Mouse (Mus musculus) liver, embryonic 14.5 days (tissue): Measurements from ENCODE around the gene Prnd. TPM values are rescaled to one million over a fixed set of nuclear protein-coding genes. Genes with fewer than 3 reads are reported as not detected.

Experiments used
- ATAC-seq: fragments of 200-750 bp; cut with Nextera tagmentation; 2 replicates; pipeline ENCODE4 v1.8.0; 2017; ENCODE audit warnings: moderate number of reproducible peaks, mild to moderate bottlenecking, moderate library complexity; ENCODE audit not compliant: insufficient read depth
- DNase-seq, 3 experiments: peaks; one replicate each; pipeline ENCODE4 v3.0.0-alpha.2; 2012 to 2013; ENCODE audit warnings: low read depth in 3 of 3, low spot score in 3 of 3
- H3K27ac ChIP-seq: fragments of 300-500 bp; sonication (generic); 2 replicates; pipeline ENCODE4 v1.5.1; 2014; ENCODE audit warnings: moderate library complexity, mild to moderate bottlenecking, control low read depth, inconsistent platforms
- H3K27me3 ChIP-seq: fragments of 300-500 bp; sonication (generic); 2 replicates; pipeline ENCODE4 v1.6.1; 2014; ENCODE audit warnings: mild to moderate bottlenecking, low read length, moderate library complexity; ENCODE audit not compliant: control insufficient read depth, insufficient read depth
- H3K36me3 ChIP-seq: fragments of 300-500 bp; sonication (generic); replicated peaks from 2 replicates; pipeline ENCODE4 v1.6.1; 2014; ENCODE audit warnings: low read depth; ENCODE audit not compliant: control insufficient read depth, insufficient read depth
- H3K4me1 ChIP-seq, 2 experiments: fragments of 200-500 bp in 1 of 2; fragments of 300-500 bp in 1 of 2; sonication (generic) in 1 of 2; replicated peaks; 2 replicates each; pipeline ENCODE4 v1.6.1; 2012 to 2014; ENCODE audit warnings: antibody characterized with exemption in 1 of 2, inconsistent platforms in 1 of 2, low read length in 1 of 2; ENCODE audit not compliant: control insufficient read depth in 2 of 2, insufficient read depth in 2 of 2
- H3K4me2 ChIP-seq: fragments of 300-500 bp; sonication (generic); 2 replicates; pipeline ENCODE4 v1.6.1; 2014; ENCODE audit warnings: low read depth, mild to moderate bottlenecking, control low read depth, moderate library complexity
- H3K4me3 ChIP-seq, 2 experiments: fragments of 200-500 bp in 1 of 2; fragments of 300-500 bp in 1 of 2; sonication (generic) in 1 of 2; 2 replicates each; pipeline ENCODE4 v1.5.1; 2012 to 2014; ENCODE audit warnings: low read depth in 2 of 2, low read length in 2 of 2, mild to moderate bottlenecking in 2 of 2, control low read depth in 1 of 2, inconsistent platforms in 1 of 2, moderate library complexity in 1 of 2; ENCODE audit not compliant: insufficient read depth in 1 of 2
- H3K9ac ChIP-seq: fragments of 300-500 bp; sonication (generic); replicated peaks from 2 replicates; pipeline ENCODE4 v1.6.1; 2014; ENCODE audit warnings: mild to moderate bottlenecking, control low read depth, moderate library complexity
- H3K9me3 ChIP-seq: fragments of 300-500 bp; sonication (generic); 2 replicates; pipeline ENCODE4 v1.6.1; 2016; ENCODE audit warnings: low read length, mixed read lengths; ENCODE audit not compliant: control insufficient read depth
- CTCF ChIP-seq: IDR thresholded peaks from 2 replicates; pipeline ENCODE4 v1.5.1; 2016; ENCODE audit warnings: antibody characterized with exemption, low read depth, control low read depth
- EP300 ChIP-seq: IDR thresholded peaks from 2 replicates; pipeline ENCODE4 v1.6.1; 2016; ENCODE audit warnings: antibody characterized with exemption, low read depth
- WGBS: fragments of 180-500 bp; shearing (Covaris S2); extraction: QIAGEN DNeasy Blood & Tissue Kit; methylation state at CpG from one replicate; pipeline ENCODE4 v1.1.7; 2014; ENCODE audit not compliant: insufficient replicate concordance; 5-methylcytosine and 5-hydroxymethylcytosine counted together
- polyA plus RNA-seq, 2 experiments: library from polyadenylated mRNA; depleted of rRNA in 1 of 2; stranded (reverse) in 1 of 2; unstranded in 1 of 2; fragments of >200 nt; fragmentation: Nextera tagmentation in 1 of 2; extraction: Ambion mirVana in 1 of 2; gene quantifications; 2 replicates each; pipeline versions ENCODE4 v1.2.1 to v1.2.3; 2012 to 2014

Prnd gene
- polyA plus RNA-seq, 2 experiments, result 0.11 to 0.16 TPM

- ATAC-seq, result no peak
- Histone ChIP-seq H3K9ac (no peak overlapping the region), H3K4me3 (no peak overlapping the region), H3K27ac (no peak overlapping the region), H3K4me1 (no peaks in the 10 kb centered on the region), H3K9me3 (no peaks in the 10 kb centered on the region), H3K4me2 (no peak overlapping the region), H3K36me3 (no peaks in the 10 kb centered on the region), H3K27me3 (no peaks in the 10 kb centered on the region)
- 43% methylated on average over 2 of the region's 2 CpGs for WGBS
- no peak for DNase-seq
- TF ChIP-seq EP300 (no peak), CTCF (no peak)
Measured at GRCm38 (mm10) chr2:131988550-131988949, 37.9 kb downstream of the Prnd start.

GRCm38 (mm10) chr2:131992487-131992886 is 41.8 kb downstream of the Prnd start:
- Histone ChIP-seq H3K4me2 (no peak overlapping the region), H3K36me3 (no peaks in the 10 kb centered on the region), H3K27ac (no peak overlapping the region), H3K27me3 (no peaks in the 10 kb centered on the region), H3K9me3 (no peaks in the 10 kb centered on the region), H3K9ac (no peak overlapping the region), H3K4me3 (no peak overlapping the region), H3K4me1 (no peaks in the 10 kb centered on the region)
- TF ChIP-seq CTCF, result no peak
- no peak for TF ChIP-seq EP300
- no peak for ATAC-seq
- no peak for DNase-seq
- WGBS, result 53% methylated on average over 2 of the region's 2 CpGs

GRCm38 (mm10) chr2:131993151-131993550 is 42.5 kb downstream of the Prnd start:
- no peak for ATAC-seq
- Histone ChIP-seq H3K4me1 (no peaks in the 10 kb centered on the region), H3K27me3 (no peaks in the 10 kb centered on the region), H3K4me2 (no peak overlapping the region), H3K27ac (no peak overlapping the region), H3K9ac (no peak overlapping the region), H3K9me3 (no peaks in the 10 kb centered on the region), H3K36me3 (no peaks in the 10 kb centered on the region), H3K4me3 (no peak overlapping the region)
- 66% methylated on average over 4 of the region's 4 CpGs for WGBS
- DNase-seq, result no peak
- TF ChIP-seq EP300, result no peak

GRCm38 (mm10) chr2:131993563-131994088 is 43.0 kb downstream of the Prnd start:
- Histone ChIP-seq H3K27ac (no peak overlapping the region), H3K4me3 (no peak overlapping the region), H3K4me2 (no peak overlapping the region), H3K27me3 (no peaks in the 10 kb centered on the region), H3K9ac (no peak overlapping the region), H3K36me3 (no peaks in the 10 kb centered on the region), H3K9me3 (no peaks in the 10 kb centered on the region), H3K4me1 (no peaks in the 10 kb centered on the region)
- DNase-seq, result no peak
- ATAC-seq, result no peak
- TF ChIP-seq EP300, result no peak
- no peak for TF ChIP-seq CTCF
- whole genome bisulfite sequencing, result 61% methylated on average over 14 of the region's 14 CpGs

GRCm38 (mm10) chr2:131994971-131995370 is 44.3 kb downstream of the Prnd start:
- DNase-seq, result no peak
- H3K36me3 ChIP-seq, result no peaks in the 10 kb centered on the region
- TF ChIP-seq CTCF (no peak), EP300 (no peak)
- H3K9me3 ChIP-seq, result no peaks in the 10 kb centered on the region
- 69% methylated on average over 6 of the region's 6 CpGs for WGBS
- no peak overlapping the region for H3K9ac ChIP-seq
- no peaks in the 10 kb centered on the region for H3K27me3 ChIP-seq
- ATAC-seq, result no peak
- no peak overlapping the region for H3K27ac ChIP-seq
- no peaks in the 10 kb centered on the region for H3K4me1 ChIP-seq
- H3K4me3 ChIP-seq, result no peak overlapping the region
- no peak overlapping the region for H3K4me2 ChIP-seq
